Mouse (Mus musculus) myocyte (in vitro differentiated cells): ENCODE data around the gene Pacsin1. TPM values are rescaled to one million over a fixed set of nuclear protein-coding genes. Genes with fewer than 3 reads are reported as not detected.

Source experiments
- H3K27me3 ChIP-seq: one replicate; pipeline ENCODE4 v1.6.1; 2011; ENCODE audit not compliant: control insufficient read depth, insufficient read depth, insufficient read length
- H3K36me3 ChIP-seq: one replicate; pipeline ENCODE4 v1.6.1; 2011; ENCODE audit not compliant: control insufficient read depth, insufficient read depth
- H3K4me2 ChIP-seq: one replicate; pipeline ENCODE4 v1.6.1; 2011; ENCODE audit warnings: low read depth, control low read depth
- H3K4me3 ChIP-seq: one replicate; pipeline ENCODE4 v1.5.1; 2011; ENCODE audit warnings: mild to moderate bottlenecking, control low read depth, moderate library complexity
- H3K79me2 ChIP-seq: one replicate; pipeline ENCODE4 v1.6.1; 2011; ENCODE audit not compliant: control insufficient read depth, insufficient read depth
- H3ac ChIP-seq: one replicate; pipeline ENCODE4 v1.6.1; 2011; ENCODE audit not compliant: control insufficient read depth, insufficient read length
- CEBPB ChIP-seq: IDR thresholded peaks from 2 replicates; pipeline ENCODE4 v1.6.1; 2011; ENCODE audit warnings: mild to moderate bottlenecking, moderate library complexity; ENCODE audit not compliant: poor library complexity, insufficient read depth, severe bottlenecking
- E2F4 ChIP-seq: IDR thresholded peaks from one replicate; pipeline ENCODE4 v1.6.1; 2011; ENCODE audit warnings: mild to moderate bottlenecking, control low read depth, moderate library complexity; ENCODE audit not compliant: insufficient read depth
- MAX ChIP-seq: IDR thresholded peaks from one replicate; pipeline ENCODE4 v1.6.1; 2011; ENCODE audit warnings: low read depth, mild to moderate bottlenecking, control low read depth
- MYOD1 ChIP-seq, 3 experiments: IDR thresholded peaks; one replicate each; pipeline ENCODE4 v1.6.1; 2011; ENCODE audit warnings: control low read depth in 2 of 3, low read depth in 2 of 3, mild to moderate bottlenecking in 2 of 3, moderate library complexity in 1 of 3; ENCODE audit not compliant: insufficient read length in 2 of 3, control insufficient read depth in 1 of 3
- MYOG ChIP-seq, 3 experiments: IDR thresholded peaks; one replicate each; pipeline ENCODE4 v1.6.1; 2011; ENCODE audit warnings: control low read depth in 2 of 3, low read depth in 2 of 3, mild to moderate bottlenecking in 2 of 3; ENCODE audit not compliant: insufficient read length in 2 of 3, control insufficient read depth in 1 of 3, insufficient read depth in 1 of 3
- POLR2A ChIP-seq: IDR thresholded peaks from one replicate; pipeline ENCODE4 v1.6.1; 2011; ENCODE audit warnings: low read depth, mild to moderate bottlenecking, control low read depth, moderate library complexity; ENCODE audit not compliant: insufficient read length
- POLR2AphosphoS2 ChIP-seq: IDR thresholded peaks from one replicate; pipeline ENCODE4 v1.6.1; 2011; ENCODE audit warnings: low read depth, control low read depth; ENCODE audit not compliant: insufficient read length
- REST ChIP-seq: IDR thresholded peaks from one replicate; pipeline ENCODE4 v1.6.1; 2011; ENCODE audit warnings: mild to moderate bottlenecking, control low read depth, moderate library complexity; ENCODE audit not compliant: insufficient read depth, insufficient read length
- SRF ChIP-seq: IDR thresholded peaks from one replicate; pipeline ENCODE4 v1.6.1; 2011; ENCODE audit warnings: low read depth; ENCODE audit not compliant: control insufficient read depth, insufficient read length
- TCF12 ChIP-seq: IDR thresholded peaks from one replicate; pipeline ENCODE4 v1.6.1; 2011; ENCODE audit warnings: mild to moderate bottlenecking, control low read depth; ENCODE audit not compliant: poor library complexity, insufficient read depth, severe bottlenecking
- TCF3 ChIP-seq: IDR thresholded peaks from one replicate; pipeline ENCODE4 v1.6.1; 2011; ENCODE audit warnings: low read depth, control low read depth; ENCODE audit not compliant: insufficient read length
- USF1 ChIP-seq: IDR thresholded peaks from one replicate; pipeline ENCODE4 v1.6.1; 2011; ENCODE audit warnings: low read depth, mild to moderate bottlenecking, control low read depth, moderate library complexity
- polyA plus RNA-seq: library from polyadenylated mRNA; unstranded; fragments of >200 nt; fragmentation: generic; extraction: Trizol; gene quantifications from one replicate; pipeline ENCODE4 v1.2.1, GENCODE M21; 2012; ENCODE audit warnings: missing spikeins

Gene Pacsin1
- polyA plus RNA-seq, 1 experiment: 3.0 TPM

GRCm38 (mm10) chr17:27656011-27656399 is 696 bp downstream of the Pacsin1 start:
- Histone ChIP-seq H3K4me3 (no peak overlapping the region), H3K27me3 (peaks cover 17% of the 10 kb centered on the region)
- TF ChIP-seq MYOD1 (IDR thresholded peaks at IDR 0.05; ENCODE audit: control insufficient read depth in 1 of 3, insufficient read length in 2 of 3, low read depth in 2 of 3) (peak in 1 of 3 experiments; percentile 48), SRF (no peak)

GRCm38 (mm10) chr17:27656414-27656813 is 1.1 kb downstream of the Pacsin1 start:
- H3K27me3 ChIP-seq: peaks cover 17% of the 10 kb centered on the region
- H3K4me2 ChIP-seq: peak overlapping the region; percentile 38
- no peak overlapping the region for H3ac ChIP-seq
- no peak for TF ChIP-seq MAX
- no peak for TF ChIP-seq TCF12
- peak in 1 of 3 experiments; percentile 51 for TF ChIP-seq MYOG (IDR thresholded peaks at IDR 0.05; ENCODE audit: control insufficient read depth in 1 of 3, insufficient read depth in 1 of 3, insufficient read length in 2 of 3, low read depth in 2 of 3)
- peak in 1 of 3 experiments; percentile 51 for TF ChIP-seq MYOD1 (IDR thresholded peaks at IDR 0.05; ENCODE audit: control insufficient read depth in 1 of 3, insufficient read length in 2 of 3, low read depth in 2 of 3)
- H3K36me3 ChIP-seq: no peaks in the 10 kb centered on the region
- H3K79me2 ChIP-seq: no peaks in the 10 kb centered on the region
- no peak overlapping the region for H3K4me3 ChIP-seq

More at GRCm38 (mm10) chr17:27656011-27656399, 696 bp downstream of the Pacsin1 start:
- H3K79me2 ChIP-seq: no peaks in the 10 kb centered on the region
- H3K36me3 ChIP-seq: no peaks in the 10 kb centered on the region
- H3K4me2 ChIP-seq: peak overlapping the region; percentile 38
- H3ac ChIP-seq: no peak overlapping the region

GRCm38 (mm10) chr17:27657123-27657522 is 1.8 kb downstream of the Pacsin1 start:
- H3K79me2 ChIP-seq: no peaks in the 10 kb centered on the region
- no peak overlapping the region for H3K4me3 ChIP-seq
- H3ac ChIP-seq: no peak overlapping the region
- peaks cover 17% of the 10 kb centered on the region for H3K27me3 ChIP-seq
- H3K36me3 ChIP-seq: no peaks in the 10 kb centered on the region
- no peak for TF ChIP-seq CEBPB
- TF ChIP-seq MYOD1 (IDR thresholded peaks at IDR 0.05; ENCODE audit: control insufficient read depth in 1 of 3, insufficient read length in 2 of 3, low read depth in 2 of 3): peak in 1 of 3 experiments; percentile 77
- no peak overlapping the region for H3K4me2 ChIP-seq

- TF ChIP-seq POLR2AphosphoS2: no peak
- TF ChIP-seq TCF3: no peak
- TF ChIP-seq POLR2A: no peak
- TF ChIP-seq REST: no peak
- TF ChIP-seq E2F4: no peak
- TF ChIP-seq TCF12: no peak
- no peak for TF ChIP-seq MAX
- TF ChIP-seq USF1: no peak
- no peak for TF ChIP-seq CEBPB
- no peak for TF ChIP-seq SRF
- TF ChIP-seq MYOG (IDR thresholded peaks at IDR 0.05; ENCODE audit: control insufficient read depth in 1 of 3, insufficient read depth in 1 of 3, insufficient read length in 2 of 3, low read depth in 2 of 3): no peak
- no peak for TF ChIP-seq MYOD1 (IDR thresholded peaks at IDR 0.05; ENCODE audit: control insufficient read depth in 1 of 3, insufficient read length in 2 of 3, low read depth in 2 of 3)
- Histone ChIP-seq H3K4me3 (no peak overlapping the region), H3K4me2 (no peak overlapping the region), H3K36me3 (no peaks in the 10 kb centered on the region), H3ac (no peak overlapping the region), H3K79me2 (no peaks in the 10 kb centered on the region), H3K27me3 (peaks cover 17% of the 10 kb centered on the region)
These were observed 3.5 kb downstream of the Pacsin1 start for GRCm38 (mm10) chr17:27658767-27659166.

- H3K4me3 ChIP-seq: no peak overlapping the region
- no peak overlapping the region for H3ac ChIP-seq
- peaks cover 3% of the 10 kb centered on the region for H3K27me3 ChIP-seq
- H3K36me3 ChIP-seq: no peaks in the 10 kb centered on the region
- H3K79me2 ChIP-seq: no peaks in the 10 kb centered on the region
- no peak for TF ChIP-seq MYOG (IDR thresholded peaks at IDR 0.05; ENCODE audit: control insufficient read depth in 1 of 3, insufficient read depth in 1 of 3, insufficient read length in 2 of 3, low read depth in 2 of 3)
- no peak for TF ChIP-seq REST
- no peak for TF ChIP-seq POLR2A
- H3K4me2 ChIP-seq: no peak overlapping the region
These were observed 16.4 kb downstream of the Pacsin1 start for GRCm38 (mm10) chr17:27671720-27672119.

- H3K36me3 ChIP-seq: no peaks in the 10 kb centered on the region
- H3K79me2 ChIP-seq: no peaks in the 10 kb centered on the region
- peaks cover 3% of the 10 kb centered on the region for H3K27me3 ChIP-seq
- TF ChIP-seq MYOG (IDR thresholded peaks at IDR 0.05; ENCODE audit: control insufficient read depth in 1 of 3, insufficient read depth in 1 of 3, insufficient read length in 2 of 3, low read depth in 2 of 3) (no peak), E2F4 (no peak), MYOD1 (IDR thresholded peaks at IDR 0.05; ENCODE audit: control insufficient read depth in 1 of 3, insufficient read length in 2 of 3, low read depth in 2 of 3) (peak in 1 of 3 experiments; percentile 5), TCF12 (no peak)
- H3K4me3 ChIP-seq: no peak overlapping the region
- H3ac ChIP-seq: no peak overlapping the region
- H3K4me2 ChIP-seq: no peak overlapping the region
These were observed 18.6 kb downstream of the Pacsin1 start for GRCm38 (mm10) chr17:27673945-27674344.
